Mouse (Mus musculus): ENCODE measurements around the gene 4931440F15Rik.

GRCm38 (mm10) chr11:29870174-29870573, 44.7 kb upstream of the 4931440F15Rik start:
- TF ChIP-seq CHD2 (IDR thresholded peaks at IDR 0.05; ENCODE audit: low read depth, low read length): no peak
- no peak for TF ChIP-seq MAFK (IDR thresholded peaks at IDR 0.05; ENCODE audit: insufficient read depth, low read depth, low read length)
- no peak for TF ChIP-seq HCFC1 (IDR thresholded peaks at IDR 0.05; ENCODE audit: borderline replicate concordance, insufficient read depth, low read length)

All from ES-E14 (cell line).